Mouse (Mus musculus): ENCODE measurements around the gene Dnajc17.

DNA sequence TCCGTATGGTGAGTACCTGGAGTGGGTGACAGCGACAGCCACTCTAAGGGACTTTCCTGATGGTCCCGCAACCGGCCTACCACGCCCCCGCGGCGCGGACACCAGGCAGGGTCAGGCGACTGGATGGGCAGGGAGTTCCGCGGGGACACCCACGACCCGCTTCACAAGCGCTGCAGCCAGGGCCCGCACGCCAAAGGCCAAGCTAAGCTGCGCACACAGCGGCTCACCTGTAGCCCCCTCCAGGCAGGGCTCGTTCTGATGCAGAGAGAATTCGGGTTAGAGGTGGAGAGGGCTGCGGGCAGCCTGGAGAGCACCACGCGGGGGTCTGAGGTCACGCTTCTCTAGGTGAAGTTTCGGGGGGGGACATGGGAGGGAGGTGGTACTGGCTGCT lies 40.7 kb downstream of the Dnajc17 start:
- TF ChIP-seq CTCF (IDR thresholded peaks at IDR 0.05; ENCODE audit: borderline replicate concordance, control insufficient read depth, extremely low read depth, insufficient read depth, low read length, poor library complexity) (no peak), POLR2A (IDR thresholded peaks at IDR 0.05; ENCODE audit: control insufficient read depth, extremely low read depth, insufficient read depth, low read length, poor library complexity) (no peak)

Measured in thymus, adult 2 months (tissue).